Mouse (Mus musculus) right cerebral cortex, postnatal 36 days (tissue): ENCODE measurements at regions not wholly inside any gene's neighbourhood (a gene's known extent, or its start where the extent isn't known, plus 50 kb on each side); places are given as distances from the start of the nearest gene placed in this dataset.
"Not testable (repeated sequence)": the region's sequence is repeated elsewhere in the genome, so short reads cannot be mapped to it uniquely, and the experiment has no call there.

Experiments
- DNase-seq, 2 experiments: peaks; one replicate each; pipeline ENCODE4 v3.0.0; 2022; ENCODE audit warnings: low spot score in 2 of 2, mixed read lengths in 1 of 2

DNA sequence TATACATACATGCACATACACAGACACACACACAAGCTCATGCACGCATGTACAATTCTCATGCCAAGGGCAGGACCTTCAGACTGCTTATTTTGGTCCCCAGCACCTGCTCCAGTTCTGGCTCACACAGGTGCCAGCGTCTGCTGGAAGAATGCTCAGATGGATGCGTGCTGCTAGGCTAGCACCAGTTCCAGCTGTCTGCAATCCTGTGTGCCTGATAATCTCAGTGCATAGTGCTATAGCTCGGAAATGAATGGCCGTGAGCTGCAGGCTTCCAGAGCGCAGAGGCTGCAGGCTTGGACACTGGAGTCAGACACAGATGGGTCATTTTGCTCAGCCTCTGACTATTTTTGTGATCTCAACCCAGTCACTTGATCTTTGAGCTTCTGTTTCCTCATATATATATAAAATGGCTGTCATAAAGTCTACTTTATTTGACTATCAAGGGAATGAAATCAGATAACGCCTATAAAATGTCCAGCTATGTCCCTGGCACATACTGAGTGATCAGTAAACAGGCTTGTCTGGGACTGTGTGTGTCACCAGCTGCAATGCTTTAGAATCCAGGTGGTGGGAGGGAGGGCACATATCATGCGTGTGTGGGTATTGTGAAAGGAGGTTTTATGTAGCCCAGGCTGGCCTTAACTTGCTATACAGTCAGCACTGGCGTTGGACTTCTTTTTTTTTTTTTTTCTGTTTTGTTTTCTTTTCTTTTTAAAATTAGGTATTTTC is 91.7 kb upstream of the Eif4g2 start:
- no peak for DNase-seq

DNA sequence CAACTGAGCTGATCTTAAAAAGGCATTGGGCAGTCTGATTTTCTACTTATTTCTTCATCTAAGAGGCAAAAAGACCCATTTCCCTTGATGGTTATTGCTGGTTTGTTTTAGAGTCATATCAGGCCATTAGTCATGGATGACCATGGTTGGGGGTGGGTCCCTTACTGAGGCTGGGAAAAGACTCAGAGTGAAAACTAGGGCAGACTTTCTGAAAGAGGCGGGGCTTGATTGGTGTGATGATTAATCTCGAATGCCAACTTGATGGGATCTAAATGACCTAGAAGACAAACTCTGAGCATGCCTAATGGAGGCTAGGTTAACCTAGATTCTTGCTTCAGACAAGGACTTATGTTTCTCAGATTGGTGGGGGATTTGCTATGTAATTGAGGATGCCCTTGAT is 89.2 kb upstream of the Eif4g2 start:
- DNase-seq, result no peak

DNA sequence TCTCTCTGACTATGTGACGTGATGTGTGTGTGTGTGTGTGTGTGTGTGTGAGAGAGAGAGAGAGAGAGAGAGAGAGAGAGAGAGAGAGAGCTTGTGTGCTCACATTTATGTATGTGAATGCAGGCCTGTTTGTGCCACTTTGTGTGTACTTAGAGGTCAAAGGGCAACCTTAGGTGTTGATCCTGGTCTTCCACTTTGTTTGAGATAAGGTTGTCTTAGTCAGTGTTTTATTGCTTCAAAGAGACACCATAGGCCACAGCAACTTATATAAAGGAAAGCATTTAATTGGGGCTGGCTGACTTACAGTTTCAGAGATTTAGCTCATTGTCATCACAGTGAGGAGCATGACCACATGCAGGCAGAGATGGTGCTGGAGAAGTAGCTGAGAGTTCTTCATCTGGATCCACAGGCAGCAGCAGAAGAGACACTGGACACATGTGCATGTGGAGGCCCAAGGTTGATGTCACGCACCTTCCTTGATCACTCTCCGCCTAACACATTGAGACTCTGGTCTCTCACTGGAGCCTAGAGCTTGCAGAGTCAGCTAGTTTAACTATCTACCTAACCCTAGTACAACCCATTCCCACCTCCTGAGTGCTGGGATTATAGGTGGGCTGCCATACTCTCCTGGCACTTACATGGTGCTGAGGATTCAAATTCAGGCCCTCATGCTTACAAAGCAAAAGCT is 85.9 kb upstream of the Eif4g2 start:
- not testable (repeated sequence) for DNase-seq

DNA sequence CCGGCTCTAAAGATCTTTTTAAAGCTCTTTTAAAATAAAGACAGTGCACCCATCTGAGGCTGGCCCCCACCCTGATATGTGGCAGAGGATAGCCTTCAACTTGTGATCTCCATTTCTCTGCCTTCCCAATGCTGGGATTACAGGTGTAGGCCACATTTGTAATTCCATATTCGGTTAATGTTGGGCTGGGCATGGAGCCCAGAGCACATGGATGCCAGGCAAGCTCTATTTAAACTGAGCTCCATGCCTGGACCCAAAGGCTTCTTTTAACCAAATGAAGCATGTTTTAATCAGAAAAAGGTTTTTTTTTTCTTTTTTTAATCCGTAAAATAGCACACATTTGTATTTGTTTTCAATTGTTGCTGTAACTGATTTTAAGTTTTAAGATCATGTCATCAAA is 82.2 kb upstream of the Eif4g2 start:
- no peak for DNase-seq

DNA sequence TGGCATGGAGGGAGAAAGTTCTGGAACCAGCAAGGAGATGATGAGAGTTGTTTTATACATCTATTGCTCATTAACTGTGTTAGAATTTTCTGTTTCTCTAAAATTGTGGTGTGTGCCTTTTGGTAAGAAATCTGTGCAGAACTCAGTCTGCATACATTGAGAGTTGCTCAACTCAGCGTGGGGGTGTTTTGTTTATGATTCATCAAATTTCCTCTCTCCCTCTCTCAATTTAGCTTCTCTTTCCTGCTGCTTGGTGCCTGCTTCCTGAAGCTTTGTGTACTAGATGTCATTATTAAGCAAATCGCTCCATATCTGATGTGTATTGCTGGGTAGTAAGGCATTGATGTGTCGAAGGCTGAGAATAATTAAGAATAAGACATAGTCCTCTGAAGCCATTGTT is 81.4 kb upstream of the Eif4g2 start:
- DNase-seq, result no peak

DNA sequence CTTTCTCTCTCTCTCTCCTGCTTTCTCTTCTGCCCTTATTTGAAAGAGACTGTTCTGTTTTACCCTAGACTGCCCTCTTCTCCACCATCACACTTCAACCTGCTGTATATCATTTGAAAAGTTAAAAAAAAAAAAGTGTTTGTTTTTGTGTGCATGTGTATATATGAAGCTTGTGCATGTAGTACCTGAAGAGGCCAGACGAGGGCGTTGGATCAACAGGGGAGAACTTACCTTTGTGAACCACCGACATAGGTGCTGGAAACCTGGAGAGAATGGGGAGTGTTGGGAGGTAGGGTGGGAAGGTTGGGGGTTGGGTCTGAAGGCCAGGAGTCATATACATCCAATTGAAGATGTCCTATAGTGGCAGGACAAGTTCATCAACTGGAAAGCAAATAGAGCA is 81.0 kb upstream of the Eif4g2 start:
- no peak for DNase-seq

DNA sequence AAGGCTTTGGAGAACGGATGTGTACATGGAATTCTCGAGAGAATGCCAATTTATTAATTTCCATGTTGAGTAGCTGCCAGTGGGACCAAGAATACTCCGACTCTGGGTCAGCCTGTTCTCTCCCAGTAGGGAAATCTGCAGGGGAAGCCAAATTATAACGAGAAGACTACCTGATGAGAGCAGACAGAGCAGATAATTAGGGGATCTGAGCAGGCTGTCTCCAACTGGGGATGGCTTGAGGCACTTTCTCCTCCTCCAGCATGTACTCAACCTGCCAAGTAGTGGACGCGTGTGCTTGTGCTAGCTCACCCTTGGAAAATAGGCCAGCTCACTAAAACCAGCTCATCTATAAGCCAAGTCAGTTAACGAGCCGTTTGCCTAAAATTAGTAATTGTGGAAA is 80.5 kb upstream of the Eif4g2 start:
- DNase-seq, result no peak

DNA sequence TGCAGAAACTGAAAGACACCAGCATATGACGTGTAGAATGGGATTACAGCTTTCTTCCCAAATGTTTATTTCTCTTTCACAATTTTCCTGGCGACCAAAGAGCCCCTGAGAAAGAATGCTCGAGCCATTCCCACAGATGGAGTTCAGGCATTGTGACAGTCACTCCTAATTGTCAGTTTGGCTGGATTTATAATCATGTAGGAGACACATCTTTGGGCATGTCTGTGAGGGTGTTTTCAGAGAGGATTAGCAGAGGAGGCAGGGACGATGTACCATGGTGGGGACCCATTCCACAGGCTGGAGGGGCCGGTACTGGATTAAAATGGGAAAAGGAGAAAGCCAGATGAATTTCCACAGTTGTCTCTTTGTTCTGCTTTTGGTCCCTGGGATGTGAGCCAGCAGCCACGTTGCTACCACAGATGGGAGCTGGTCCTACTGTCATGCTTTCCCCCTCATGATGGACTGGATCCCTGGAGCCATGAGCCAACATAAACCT is 76.0 kb upstream of the Eif4g2 start:
- DNase-seq, result no peak

DNA sequence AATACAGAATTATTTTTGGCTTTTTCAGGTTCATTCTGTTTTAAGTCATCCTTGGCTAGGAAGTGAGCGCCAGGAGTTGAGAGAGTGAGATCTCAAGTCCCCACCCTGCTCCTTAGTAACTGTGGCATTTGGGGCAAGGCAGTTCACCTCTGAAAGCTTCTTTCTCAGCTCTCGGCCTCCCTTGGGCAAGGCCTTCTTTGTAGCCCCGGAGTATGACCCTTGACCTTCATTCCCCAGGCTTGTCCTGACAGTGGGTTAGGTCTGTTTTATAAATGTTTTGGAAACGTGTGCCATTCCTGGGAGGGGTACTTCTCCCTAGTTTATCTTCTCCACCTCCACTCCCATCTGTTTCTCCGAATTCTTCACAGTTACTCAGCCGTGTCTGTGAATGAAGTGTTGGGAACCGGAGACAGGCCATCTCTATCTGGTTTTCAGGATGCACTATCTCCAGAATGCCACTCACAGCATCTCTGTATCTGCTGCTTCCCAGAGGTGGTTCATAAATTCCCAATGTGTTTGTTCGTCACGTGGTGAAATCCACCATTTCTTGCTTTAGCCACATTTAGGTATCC is 75.0 kb upstream of the Eif4g2 start:
- DNase-seq, result no peak

DNA sequence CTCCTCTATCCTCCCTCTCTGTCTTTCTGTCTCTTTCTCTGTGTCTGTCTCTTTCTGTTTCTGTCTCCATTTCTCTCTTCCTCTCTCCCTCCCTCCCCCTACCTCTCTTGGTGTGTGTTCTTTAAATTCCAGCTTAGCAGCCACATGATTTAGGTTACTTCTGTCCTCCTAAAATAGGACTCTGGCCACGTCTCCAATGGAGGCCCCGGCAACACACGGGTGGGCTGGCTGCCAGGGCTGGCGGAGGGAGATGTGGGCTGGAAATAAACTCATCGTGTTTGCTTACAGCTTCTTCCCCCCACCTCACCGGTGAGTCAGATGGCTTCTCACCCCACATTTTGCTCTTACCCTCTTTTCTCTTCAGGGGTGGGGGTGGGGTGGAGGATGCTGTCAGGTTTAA is 74.5 kb upstream of the Eif4g2 start:
- peak; percentile 75 to 76 for DNase-seq

DNA sequence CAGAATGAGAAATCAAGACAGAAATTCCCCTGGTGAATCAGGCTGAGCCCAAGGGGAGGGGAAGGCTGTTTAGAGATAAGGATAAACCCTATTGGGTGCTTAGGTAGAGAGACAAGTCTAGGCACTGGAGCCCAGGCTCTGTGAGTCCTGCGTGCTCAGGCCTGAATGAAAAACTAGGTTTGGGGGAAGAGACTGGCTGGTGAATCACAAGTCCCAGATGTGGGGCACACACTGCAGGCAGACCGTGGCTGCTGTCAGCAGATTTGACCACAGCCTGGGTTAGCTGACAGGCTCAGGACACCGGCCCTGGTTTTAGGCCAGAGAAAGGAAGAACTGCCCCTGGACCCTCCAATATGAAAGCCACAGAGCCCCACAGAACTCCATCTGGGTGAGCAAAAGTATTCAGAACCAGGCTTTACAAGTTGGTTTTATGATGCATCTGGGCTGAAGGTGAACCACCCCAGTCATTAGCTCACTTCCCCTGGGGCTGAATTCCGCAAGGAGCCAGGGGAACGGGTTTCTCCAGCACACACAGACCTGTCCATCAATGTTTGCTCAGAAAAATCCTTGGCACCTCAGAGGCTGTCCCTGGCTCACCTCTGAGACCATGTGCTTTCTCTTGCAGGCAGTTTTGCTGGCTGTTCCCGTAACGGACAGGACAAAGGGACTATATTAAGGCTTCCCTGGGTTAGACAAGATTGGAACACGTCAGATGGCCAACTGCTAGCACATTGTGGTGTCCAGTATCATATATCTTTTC is 73.8 kb upstream of the Eif4g2 start:
- peak in 1 of 2 experiments; percentile 28 for DNase-seq

DNA sequence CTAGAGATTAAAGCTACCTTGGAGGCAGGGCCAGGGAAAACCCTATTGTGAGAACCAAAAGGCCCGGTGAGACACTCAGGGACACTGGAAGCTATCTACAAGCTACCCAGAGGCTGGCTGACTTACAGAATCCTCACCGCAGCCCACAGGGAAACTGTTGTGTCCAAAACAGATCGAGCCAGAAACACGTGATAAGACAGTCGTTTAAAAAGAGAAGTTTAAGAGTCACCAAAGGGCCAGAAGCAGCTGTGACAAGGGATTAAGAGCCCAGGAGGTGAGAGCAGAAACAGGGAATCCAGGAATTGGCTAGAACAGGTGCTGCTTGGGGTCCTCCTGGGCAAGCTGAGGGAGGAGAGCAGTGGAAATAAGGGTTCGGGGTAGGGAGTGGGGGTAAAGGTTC is 73.2 kb upstream of the Eif4g2 start:
- no peak for DNase-seq

DNA sequence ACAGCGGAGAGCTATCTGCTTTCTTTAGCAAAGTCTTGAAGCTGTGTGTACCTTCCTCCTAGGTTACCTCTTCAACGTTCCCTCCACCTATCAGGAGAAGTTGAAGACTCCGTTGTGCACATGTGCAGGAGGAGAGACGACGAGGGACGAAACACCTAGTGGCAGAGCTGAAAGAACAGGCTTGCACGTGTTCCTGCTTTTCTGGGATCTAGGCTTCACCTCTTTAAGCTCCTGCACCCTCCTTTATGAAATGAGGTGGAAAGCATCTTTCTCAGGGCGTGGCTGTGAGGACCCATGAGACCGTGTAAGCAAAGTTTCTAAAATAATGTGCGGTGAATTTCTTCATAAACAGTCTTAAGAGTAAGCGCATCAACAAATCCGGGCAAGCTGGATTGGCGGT is 71.4 kb upstream of the Eif4g2 start:
- no peak for DNase-seq

DNA sequence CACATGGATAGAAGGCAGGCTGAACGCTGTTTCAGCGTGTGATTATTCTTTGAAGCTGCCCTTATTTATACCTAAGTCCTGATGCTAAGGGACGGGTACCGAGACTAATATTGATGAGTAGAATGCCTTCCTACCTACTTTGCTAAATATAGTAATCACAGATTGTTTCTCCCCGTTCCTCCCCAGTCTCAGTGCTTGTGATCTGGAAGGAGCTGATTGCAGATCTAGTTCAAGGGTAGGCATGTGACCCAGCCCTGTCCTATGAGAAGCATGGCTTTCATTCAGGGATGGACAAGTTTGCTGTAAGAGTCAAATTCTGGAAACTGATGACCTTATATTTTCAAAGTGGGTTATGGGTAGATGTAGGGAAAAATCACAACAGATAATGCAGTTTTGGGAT is 67.7 kb upstream of the Eif4g2 start:
- no peak for DNase-seq

DNA sequence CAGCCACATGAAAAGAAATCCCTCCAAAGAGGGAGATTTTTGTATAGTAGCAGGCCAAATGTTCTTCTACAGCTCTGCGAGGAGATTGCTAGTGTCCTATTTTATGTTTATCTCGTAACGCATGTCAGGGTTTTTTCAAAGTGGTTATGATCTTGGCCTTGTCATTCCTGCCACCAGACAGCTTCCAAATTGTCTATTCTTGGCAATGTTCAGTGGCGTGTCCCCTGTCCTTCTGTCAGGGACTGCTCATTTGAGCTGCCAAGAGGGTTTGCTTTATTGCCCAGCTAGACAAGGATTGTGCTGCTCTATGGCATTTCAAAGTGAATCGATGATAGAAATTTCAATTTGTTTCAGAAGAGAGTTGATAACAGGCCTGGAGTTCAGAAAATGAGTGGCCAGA is 67.3 kb upstream of the Eif4g2 start:
- DNase-seq, result no peak

DNA sequence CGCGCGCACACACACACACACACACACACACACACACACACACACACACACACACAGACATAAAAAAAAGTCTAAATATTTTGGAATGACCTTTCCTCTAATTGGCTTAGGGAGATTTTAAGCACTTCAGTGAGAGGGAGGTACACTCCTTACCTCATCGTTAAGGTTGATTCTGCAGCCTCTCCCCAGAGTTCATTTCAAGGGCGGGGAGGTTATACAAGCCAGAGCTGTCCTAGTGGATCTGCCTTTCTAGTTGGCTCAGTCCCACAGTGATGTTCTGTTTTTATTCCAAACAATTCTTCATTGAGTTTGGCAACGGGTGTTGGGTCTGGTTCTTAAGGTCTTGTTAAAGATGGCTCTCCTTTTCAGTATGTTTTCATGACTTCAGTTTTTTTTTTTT is 64.8 kb upstream of the Eif4g2 start:
- DNase-seq, result no peak

DNA sequence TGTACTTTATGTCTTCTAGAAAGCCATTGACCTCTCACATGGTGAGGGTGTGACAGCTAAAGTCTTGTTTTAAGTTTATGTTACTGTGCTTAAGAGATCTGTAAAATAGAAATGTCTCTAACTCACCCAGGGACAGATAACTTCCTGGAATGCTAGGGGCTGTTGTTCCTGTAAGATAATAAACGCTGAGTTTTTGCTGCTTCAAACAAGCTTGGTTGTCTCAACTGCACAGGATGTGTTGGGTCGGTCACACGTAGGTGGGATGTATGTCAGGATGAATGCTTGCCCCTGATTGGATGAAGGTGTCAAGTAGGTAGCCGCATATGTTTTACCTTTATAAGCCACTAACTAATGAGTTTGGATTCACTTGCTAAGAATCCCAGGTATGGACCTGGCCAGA is 63.8 kb upstream of the Eif4g2 start:
- no peak for DNase-seq

DNA sequence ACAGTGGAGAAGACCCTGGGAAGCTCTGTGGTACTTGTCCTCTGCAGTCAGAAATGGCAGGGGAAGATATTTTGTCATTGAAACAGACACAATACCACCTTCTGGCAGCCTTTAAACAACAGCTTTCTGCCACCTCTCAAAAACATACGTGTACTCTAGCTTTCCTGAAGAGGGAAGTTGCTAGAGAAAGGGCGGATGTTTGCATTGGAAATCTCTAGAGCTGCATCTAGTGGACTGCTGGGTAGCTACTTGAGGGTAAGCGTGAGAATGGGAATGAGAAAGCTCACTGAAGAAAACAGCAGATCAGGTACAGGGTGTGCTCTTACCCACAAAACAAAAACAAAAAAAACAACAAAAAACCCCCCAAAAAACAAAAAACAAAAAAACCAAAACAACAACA is 61.4 kb upstream of the Eif4g2 start:
- no peak for DNase-seq

DNA sequence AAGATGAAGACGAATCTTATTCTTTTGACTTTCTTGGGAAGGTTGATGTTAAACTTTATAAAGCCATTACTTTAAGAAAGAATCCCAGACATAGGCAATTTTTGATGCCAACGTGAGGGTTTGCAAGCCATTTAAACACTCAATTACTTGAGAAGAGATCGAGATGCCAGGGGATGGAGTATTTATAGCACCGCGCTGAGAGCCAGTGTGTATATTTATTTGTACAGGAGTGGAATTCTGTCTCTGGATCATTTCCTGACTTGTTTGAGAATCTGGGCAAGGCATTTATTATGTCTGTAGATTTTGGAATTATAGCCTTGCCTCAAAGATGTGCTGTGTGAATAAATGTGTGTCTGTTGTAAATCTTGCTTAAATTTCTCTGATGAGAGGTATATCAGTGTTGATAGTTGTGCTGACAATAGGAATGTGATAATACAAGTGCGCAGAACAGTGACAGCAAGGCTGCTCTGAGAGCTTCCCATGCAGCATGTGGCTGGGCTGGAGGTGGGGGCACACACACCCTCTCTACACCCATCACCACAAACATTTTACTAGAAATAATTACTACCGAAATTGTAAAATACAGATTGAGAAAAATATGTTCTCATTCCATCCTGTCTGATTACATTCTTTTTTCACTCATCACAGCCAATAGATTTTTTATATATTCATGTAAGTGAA is 58.6 kb upstream of the Eif4g2 start:
- no peak for DNase-seq

DNA sequence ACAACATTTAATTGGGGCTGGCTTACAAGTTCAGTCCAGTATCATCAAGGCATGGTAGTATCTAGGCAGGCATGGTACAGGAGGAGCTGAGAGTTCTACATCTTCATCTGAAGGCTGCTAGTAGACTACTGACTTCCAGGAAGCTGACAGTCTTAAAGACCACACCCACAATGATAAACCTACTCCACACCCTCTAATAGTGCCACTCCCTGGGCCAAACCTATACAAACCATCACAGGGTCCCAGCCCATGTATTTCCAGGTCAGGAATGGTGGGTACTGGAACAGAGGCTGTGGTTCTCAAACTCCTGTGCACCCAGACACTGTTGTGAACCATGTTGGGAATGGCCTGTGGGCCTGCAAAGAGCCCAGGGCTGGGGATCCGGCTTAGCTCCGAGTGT is 55.2 kb upstream of the Eif4g2 start:
- DNase-seq, result no peak

DNA sequence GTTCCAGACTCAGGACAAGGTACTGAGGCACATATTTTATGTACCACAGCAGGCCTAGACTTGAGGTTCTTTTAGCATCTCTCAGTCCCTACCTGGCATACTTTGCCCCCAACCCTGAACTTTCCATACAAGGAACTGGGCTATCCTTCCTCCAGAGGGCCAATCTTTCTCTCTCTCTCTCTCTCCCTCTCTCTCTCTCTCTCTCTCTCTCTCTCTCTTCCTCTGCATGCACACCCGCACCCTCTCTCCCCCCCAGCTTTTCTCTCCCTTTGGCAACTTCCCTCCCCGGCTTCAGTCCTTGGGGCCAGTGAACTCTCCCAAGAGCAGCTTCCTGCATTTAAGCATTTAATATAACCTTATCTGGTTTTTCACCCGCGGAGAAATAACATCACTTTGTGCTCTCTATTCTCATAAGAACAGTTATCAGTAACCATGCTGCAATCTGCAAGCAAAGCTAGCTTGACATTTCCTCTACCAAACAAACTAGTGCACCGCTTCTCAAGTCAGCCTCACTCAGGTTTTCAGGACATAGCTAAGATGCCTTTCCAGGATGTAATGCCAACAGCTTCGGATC is 53.3 kb upstream of the Eif4g2 start:
- no peak for DNase-seq

DNA sequence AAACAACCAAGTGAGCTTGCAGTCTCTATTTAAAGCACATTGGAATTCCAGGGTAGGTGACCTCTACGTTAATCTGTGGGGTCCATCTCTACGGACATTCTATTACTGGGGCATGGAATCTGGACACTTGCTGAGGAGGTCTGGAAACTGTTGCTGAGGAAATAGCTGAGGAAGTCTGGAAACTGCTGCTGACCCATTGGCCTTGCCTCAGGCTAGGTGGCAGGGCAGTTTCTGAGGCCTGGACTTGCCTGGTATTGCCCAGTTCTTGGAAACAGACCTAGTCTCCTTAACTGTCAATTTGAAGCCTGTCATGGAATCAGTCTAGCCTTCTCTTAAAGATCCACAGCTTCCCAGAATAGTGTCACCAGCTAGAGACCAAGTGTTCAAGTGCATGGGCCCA is 51.7 kb upstream of the Eif4g2 start:
- DNase-seq, result no peak
